Comparison of ENCODE assay signal across 20 mouse cellular contexts in genomic region chr2:72074999-72075561, GRCm38 (mm10).
DNase-seq lines count a peak whose midpoint lies in the region; ATAC-seq and TF ChIP-seq lines count a peak whose summit lies in the region.
"Had no signal": no experiment of that assay in that cellular context is flagged by ENCODE, and none has a peak within 500 bp of the region (broad histone marks: within the 10 kb centered on the region; RNA-seq: fewer than 3 reads in every experiment).

No protein-coding gene starts in this region.

- H3K27ac ChIP-seq in intestine, postnatal 0 days (ENCODE audit: low read depth, low read length) = no peak overlapping the region
- H3K27ac ChIP-seq in intestine, embryonic 16.5 days (ENCODE audit: low read length) = no peak overlapping the region
- H3K27ac ChIP-seq in lung, postnatal 0 days (ENCODE audit: low read length) = no peak overlapping the region
- no peak overlapping the region for H3K27ac ChIP-seq in stomach, postnatal 0 days (replicated peaks)
- no peak overlapping the region for H3K27ac ChIP-seq in hindbrain, embryonic 11.5 days (ENCODE audit: low read depth, low read length)
- H3K27ac ChIP-seq: embryonic facial prominence, embryonic 13.5 days; forebrain, embryonic 12.5 days; heart, embryonic 13.5 days; hindbrain, embryonic 12.5 days; hindbrain, postnatal 0 days had no signal

- H3K36me3 ChIP-seq in intestine, postnatal 0 days (ENCODE audit: control insufficient read depth, insufficient read depth) = no peaks in the 10 kb centered on the region
- H3K36me3 ChIP-seq in intestine, embryonic 16.5 days (ENCODE audit: control insufficient read depth, insufficient read depth, low read length) = no peaks in the 10 kb centered on the region
- H3K36me3 ChIP-seq in lung, postnatal 0 days (ENCODE audit: insufficient read depth, low read length) = no peaks in the 10 kb centered on the region
- no peaks in the 10 kb centered on the region for H3K36me3 ChIP-seq in stomach, postnatal 0 days (ENCODE audit: control insufficient read depth, insufficient read depth, low read length)
- H3K36me3 ChIP-seq in hindbrain, embryonic 11.5 days (ENCODE audit: control insufficient read depth, insufficient read depth, low read length) = no peaks in the 10 kb centered on the region
- H3K36me3 ChIP-seq: embryonic facial prominence, embryonic 13.5 days; forebrain, embryonic 12.5 days; G1E; heart, embryonic 13.5 days; hindbrain, embryonic 12.5 days had no signal

- no peak for DNase-seq in lung, postnatal 0 days (ENCODE audit: low spot score)
- DNase-seq in lung, postnatal 4 days = no peak
- DNase-seq in stomach, postnatal 0 days (ENCODE audit: low spot score) = no peak
- no peak for DNase-seq in hindbrain, embryonic 11.5 days (ENCODE audit: low spot score)
- DNase-seq: adrenal gland, postnatal 14 days; cerebellum, adult 11-12 months; cerebellum, adult 9-10 months; cerebellum, postnatal 25 days; gastrocnemius, postnatal 14 days; heart, postnatal 36 days had no signal

- no peak for ATAC-seq in intestine, postnatal 0 days
- ATAC-seq in intestine, embryonic 16.5 days = no peak
- ATAC-seq in lung, postnatal 0 days = no peak
- ATAC-seq in stomach, postnatal 0 days (ENCODE audit: low FRiP score, low TSS enrichment) = peak; percentile 64; the same call in 1 of the 2 replicates
- no peak for ATAC-seq in hindbrain, embryonic 11.5 days (ENCODE audit: low FRiP score)
- ATAC-seq: activated CD4-positive, CD25-positive, alpha-beta regulatory T cell, adult 4 months; forebrain, embryonic 16.5 days; hindbrain, postnatal 0 days had no signal

- H3K4me1 ChIP-seq in intestine, postnatal 0 days (replicated peaks; ENCODE audit: control insufficient read depth, insufficient read depth, low read length) = no peaks in the 10 kb centered on the region
- H3K4me1 ChIP-seq in intestine, embryonic 16.5 days (ENCODE audit: control insufficient read depth, insufficient read depth, low read length) = no peaks in the 10 kb centered on the region
- peaks cover 2% of the 10 kb centered on the region; the same call in 1 of the 2 replicates for H3K4me1 ChIP-seq in lung, postnatal 0 days (ENCODE audit: insufficient read depth, low read depth, low read length)
- H3K4me1 ChIP-seq in stomach, postnatal 0 days (replicated peaks; ENCODE audit: control insufficient read depth, insufficient read depth) = no peaks in the 10 kb centered on the region
- no peaks in the 10 kb centered on the region for H3K4me1 ChIP-seq in hindbrain, embryonic 11.5 days (replicated peaks; ENCODE audit: control insufficient read depth, insufficient read depth, low read length)
- H3K4me1 ChIP-seq: forebrain, embryonic 12.5 days; hindbrain, embryonic 12.5 days had no signal

- TF ChIP-seq CTCF in intestine, postnatal 0 days (IDR thresholded peaks at IDR 0.05; ENCODE audit: low read depth) = peak; percentile 27; the same call in 1 of the 2 replicates
- TF ChIP-seq CTCF in lung, postnatal 0 days (IDR thresholded peaks at IDR 0.05) = peak; percentile 24
- TF ChIP-seq CTCF in stomach, postnatal 0 days (IDR thresholded peaks at IDR 0.05; ENCODE audit: low read depth) = peak; percentile 41

- WGBS in intestine, postnatal 0 days = 67% methylated on average over 10 of the region's 10 CpGs
- 74% methylated on average over 10 of the region's 10 CpGs for WGBS in intestine, embryonic 16.5 days
- 69% methylated on average over 10 of the region's 10 CpGs for WGBS in lung, postnatal 0 days
- 61% methylated on average over 10 of the region's 10 CpGs for WGBS in stomach, postnatal 0 days
- WGBS in hindbrain, embryonic 11.5 days = 74% methylated on average over 10 of the region's 10 CpGs

- no peak overlapping the region for H3K4me2 ChIP-seq in intestine, postnatal 0 days (replicated peaks; ENCODE audit: low read depth)
- H3K4me2 ChIP-seq in intestine, embryonic 16.5 days (ENCODE audit: low read depth, low read length) = no peak overlapping the region
- H3K4me2 ChIP-seq in lung, postnatal 0 days (replicated peaks; ENCODE audit: low read depth, low read length) = no peak overlapping the region
- H3K4me2 ChIP-seq in stomach, postnatal 0 days (replicated peaks; ENCODE audit: low read depth) = no peak overlapping the region
- H3K4me2 ChIP-seq in hindbrain, embryonic 11.5 days (replicated peaks; ENCODE audit: low read depth, low read length) = no peak overlapping the region
- H3K4me2 ChIP-seq: embryonic facial prominence, embryonic 13.5 days; forebrain, embryonic 12.5 days; heart, embryonic 13.5 days; hindbrain, embryonic 12.5 days had no signal

- no peaks in the 10 kb centered on the region for H3K9me3 ChIP-seq in intestine, postnatal 0 days (ENCODE audit: control insufficient read depth)
- H3K9me3 ChIP-seq in intestine, embryonic 16.5 days (ENCODE audit: control insufficient read depth, low read length) = no peaks in the 10 kb centered on the region
- no peaks in the 10 kb centered on the region for H3K9me3 ChIP-seq in lung, postnatal 0 days (ENCODE audit: low read length)
- H3K9me3 ChIP-seq in stomach, postnatal 0 days (ENCODE audit: control insufficient read depth, low read length) = no peaks in the 10 kb centered on the region
- H3K9me3 ChIP-seq in hindbrain, embryonic 11.5 days (ENCODE audit: control insufficient read depth, low read length) = no peaks in the 10 kb centered on the region
- H3K9me3 ChIP-seq: embryonic facial prominence, embryonic 13.5 days; forebrain, embryonic 12.5 days; G1E; heart, embryonic 13.5 days; hindbrain, embryonic 12.5 days had no signal

- H3K9ac ChIP-seq in intestine, postnatal 0 days (ENCODE audit: low read depth, low read length) = no peak overlapping the region
- H3K9ac ChIP-seq in intestine, embryonic 16.5 days (ENCODE audit: low read depth, low read length) = no peak overlapping the region
- no peak overlapping the region for H3K9ac ChIP-seq in lung, postnatal 0 days (replicated peaks; ENCODE audit: low read depth)
- no peak overlapping the region for H3K9ac ChIP-seq in stomach, postnatal 0 days (ENCODE audit: low read length)
- no peak overlapping the region for H3K9ac ChIP-seq in hindbrain, embryonic 11.5 days (ENCODE audit: low read depth, low read length)
- H3K9ac ChIP-seq: embryonic facial prominence, embryonic 13.5 days; forebrain, embryonic 12.5 days; heart, embryonic 13.5 days; hindbrain, embryonic 12.5 days had no signal

- no peak overlapping the region for H3K4me3 ChIP-seq in intestine, postnatal 0 days (ENCODE audit: low read depth, low read length)
- no peak overlapping the region for H3K4me3 ChIP-seq in intestine, embryonic 16.5 days (ENCODE audit: low read length)
- no peak overlapping the region for H3K4me3 ChIP-seq in lung, postnatal 0 days (ENCODE audit: low read depth, low read length)
- H3K4me3 ChIP-seq in stomach, postnatal 0 days (ENCODE audit: low read depth, low read length) = no peak overlapping the region
- H3K4me3 ChIP-seq in hindbrain, embryonic 11.5 days (ENCODE audit: low read depth, low read length) = no peak overlapping the region
- H3K4me3 ChIP-seq: embryonic facial prominence, embryonic 13.5 days; forebrain, embryonic 12.5 days; heart, embryonic 13.5 days; hindbrain, embryonic 12.5 days had no signal

- no peaks in the 10 kb centered on the region for H3K27me3 ChIP-seq in intestine, postnatal 0 days (replicated peaks; ENCODE audit: control insufficient read depth, insufficient read depth, low read length)
- H3K27me3 ChIP-seq in intestine, embryonic 16.5 days (replicated peaks; ENCODE audit: control insufficient read depth, insufficient read depth, low read length) = no peaks in the 10 kb centered on the region
- H3K27me3 ChIP-seq in lung, postnatal 0 days (replicated peaks; ENCODE audit: insufficient read depth, low read length) = no peaks in the 10 kb centered on the region
- H3K27me3 ChIP-seq in stomach, postnatal 0 days (ENCODE audit: control insufficient read depth, insufficient read depth, low read length) = no peaks in the 10 kb centered on the region
- no peaks in the 10 kb centered on the region for H3K27me3 ChIP-seq in hindbrain, embryonic 11.5 days (ENCODE audit: control insufficient read depth, insufficient read depth, low read length)
- H3K27me3 ChIP-seq: embryonic facial prominence, embryonic 13.5 days; forebrain, embryonic 12.5 days; heart, embryonic 13.5 days; hindbrain, embryonic 12.5 days had no signal

- TF ChIP-seq EP300 in lung, postnatal 0 days (IDR thresholded peaks at IDR 0.05) = no peak
- no peak for TF ChIP-seq EP300 in stomach, postnatal 0 days (optimal IDR thresholded peaks at IDR 0.05)
